Mouse (Mus musculus): ENCODE results near the gene Prss40. TPM values are rescaled to one million over a fixed set of nuclear protein-coding genes. Genes with fewer than 3 reads are reported as not detected.

The Prss40 gene
- total RNA-seq (2021), result not detected

GRCm38 (mm10) chr1:34560843-34561242 lies at the start of gene Prss40:
Gene Prss40, minus strand, starts transcription at chr1:34560943.
- no peak for DNase-seq (ENCODE audit: low spot score in 2 of 2)
- intact Hi-C loops (cut with DNase I), result no loop called here

GRCm38 (mm10) chr1:34602363-34602762 lies 41.6 kb upstream of the Prss40 start:
- DNase-seq (ENCODE audit: low spot score in 2 of 2), result peak; percentile 58 to 73
- intact Hi-C loops (cut with DNase I), result loop anchor here (2.0 to 5.0 kb wide), 2 partner anchors 115 to 142 kb away; no protein-coding TSS in a partner anchor

GRCm38 (mm10) chr1:34601323-34602047 lies 40.7 kb upstream of the Prss40 start:
- DNase-seq (ENCODE audit: low spot score in 2 of 2), result no peak
- intact Hi-C loops (cut with DNase I), result loop anchor here (2.0 to 5.0 kb wide), 2 partner anchors 114 to 141 kb away; no protein-coding TSS in a partner anchor

- no peak for DNase-seq (ENCODE audit: low spot score in 2 of 2)
- intact Hi-C loops (cut with DNase I), result loop anchor here (5.0 kb wide), 2 partner anchors 88 to 113 kb away; no protein-coding TSS in a partner anchor
These were observed 39.3 kb upstream of the Prss40 start for GRCm38 (mm10) chr1:34600000-34600399.

- intact Hi-C loops (cut with DNase I), result no loop called here
- no peak for DNase-seq (ENCODE audit: low spot score in 2 of 2)
These were observed 26.8 kb upstream of the Prss40 start for GRCm38 (mm10) chr1:34587298-34588096.

GRCm38 (mm10) chr1:34584736-34585135 lies 24.0 kb upstream of the Prss40 start:
- no peak for DNase-seq (ENCODE audit: low spot score in 2 of 2)
- intact Hi-C loops (cut with DNase I), result no loop called here

GRCm38 (mm10) chr1:34583821-34584263 lies 23.1 kb upstream of the Prss40 start:
- intact Hi-C loops (cut with DNase I), result no loop called here
- peak; percentile 57 to 81 for DNase-seq (ENCODE audit: low spot score in 2 of 2)

GRCm38 (mm10) chr1:34582218-34582617 lies 21.5 kb upstream of the Prss40 start:
- intact Hi-C loops (cut with DNase I), result no loop called here
- DNase-seq (ENCODE audit: low spot score in 2 of 2), result no peak

- DNase-seq (ENCODE audit: low spot score in 2 of 2), result peak in 1 of 2 experiments; percentile 58
- intact Hi-C loops (cut with DNase I), result no loop called here
These were observed 19.1 kb upstream of the Prss40 start for GRCm38 (mm10) chr1:34579782-34580356.

GRCm38 (mm10) chr1:34578851-34579781 lies 18.4 kb upstream of the Prss40 start, which contains the start of gene Amer3:
Gene Amer3, plus strand, starts transcription at chr1:34579657.
- intact Hi-C loops (cut with DNase I), result no loop called here
- peak; percentile 85 to 87 for DNase-seq (ENCODE audit: low spot score in 2 of 2)

GRCm38 (mm10) chr1:34573221-34573620 lies 12.5 kb upstream of the Prss40 start:
- no peak for DNase-seq (ENCODE audit: low spot score in 2 of 2)
- intact Hi-C loops (cut with DNase I), result no loop called here

GRCm38 (mm10) chr1:34571431-34571830 lies 10.7 kb upstream of the Prss40 start:
- DNase-seq (ENCODE audit: low spot score in 2 of 2), result peak; percentile 60 to 68
- intact Hi-C loops (cut with DNase I), result no loop called here

- intact Hi-C loops (cut with DNase I), result no loop called here
- DNase-seq (ENCODE audit: low spot score in 2 of 2), result no peak
These were observed 9.1 kb upstream of the Prss40 start for GRCm38 (mm10) chr1:34569876-34570275.

GRCm38 (mm10) chr1:34568120-34568519 lies 7.4 kb upstream of the Prss40 start:
- intact Hi-C loops (cut with DNase I), result no loop called here
- DNase-seq (ENCODE audit: low spot score in 2 of 2), result no peak

GRCm38 (mm10) chr1:34564383-34565045 lies 3.8 kb upstream of the Prss40 start:
- intact Hi-C loops (cut with DNase I), result no loop called here
- DNase-seq (ENCODE audit: low spot score in 2 of 2), result no peak

- no peak for DNase-seq (ENCODE audit: low spot score in 2 of 2)
- intact Hi-C loops (cut with DNase I), result no loop called here
These were observed 6.5 kb downstream of the Prss40 start for GRCm38 (mm10) chr1:34554275-34554674.

GRCm38 (mm10) chr1:34553690-34554089 lies 7.1 kb downstream of the Prss40 start:
- no peak for DNase-seq (ENCODE audit: low spot score in 2 of 2)
- intact Hi-C loops (cut with DNase I), result no loop called here

- intact Hi-C loops (cut with DNase I), result no loop called here
- DNase-seq (ENCODE audit: low spot score in 2 of 2), result no peak
These were observed 13.7 kb downstream of the Prss40 start for GRCm38 (mm10) chr1:34547074-34547473.
